Mouse (Mus musculus): Measurements from ENCODE around the gene Tcte1. TPM values are rescaled to one million over a fixed set of nuclear protein-coding genes. Genes with fewer than 3 reads are reported as not detected.

Gene Tcte1
- total and polyA plus RNA-seq, 2 experiments from 2014 or later = 1.2 to 4.2 TPM

DNA sequence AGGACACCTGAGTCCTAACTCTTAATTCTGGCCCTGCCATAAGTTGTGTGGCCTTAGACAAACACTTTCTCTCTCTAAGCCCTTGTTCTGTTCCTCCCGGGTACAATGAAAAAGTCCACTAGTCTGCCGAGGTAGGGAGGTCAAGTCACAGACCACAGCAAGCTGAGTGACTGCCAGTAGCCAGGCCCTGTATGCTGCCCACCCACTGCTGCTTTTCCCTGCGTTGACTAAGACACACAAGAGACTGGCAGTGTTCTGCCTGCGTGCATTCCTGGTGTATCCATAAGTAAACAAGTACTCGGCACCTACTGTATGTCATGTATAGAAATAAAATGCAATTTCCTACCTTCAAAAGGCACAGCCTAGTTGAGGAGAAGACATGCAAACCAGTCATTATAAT, 27.0 kb downstream of the Tcte1 start:
- Histone ChIP-seq H3K27me3 (ENCODE audit: insufficient read depth, low read length) (peaks cover 15% of the 10 kb centered on the region), H3K9ac (replicated peaks; ENCODE audit: low read length, poor library complexity, severe bottlenecking) (no peak overlapping the region), H3K4me1 (ENCODE audit: insufficient read depth, low read length) (0 out of 2 replicates have a peak, but pooled peaks cover 10% of the 10 kb centered on the region), H3K4me2 (ENCODE audit: low read depth, low read length, poor library complexity, severe bottlenecking) (peak overlapping the region; percentile 66), H3K27ac (ENCODE audit: low read depth, low read length) (peak overlapping the region; percentile 96), H3K4me3 (ENCODE audit: low read depth, low read length) (peak overlapping the region; percentile 58), H3K9me3 (ENCODE audit: low read length) (no peaks in the 10 kb centered on the region), H3K36me3 (ENCODE audit: insufficient read depth, low read length) (peaks cover 5% of the 10 kb centered on the region)
- ATAC-seq (ENCODE audit: low FRiP score) (no peak), DNase-seq (ENCODE audit: low spot score) (no peak)
- no peak for TF ChIP-seq CTCF (IDR thresholded peaks at IDR 0.05)
- 30% methylated on average over 5 of the region's 5 CpGs for WGBS

DNA sequence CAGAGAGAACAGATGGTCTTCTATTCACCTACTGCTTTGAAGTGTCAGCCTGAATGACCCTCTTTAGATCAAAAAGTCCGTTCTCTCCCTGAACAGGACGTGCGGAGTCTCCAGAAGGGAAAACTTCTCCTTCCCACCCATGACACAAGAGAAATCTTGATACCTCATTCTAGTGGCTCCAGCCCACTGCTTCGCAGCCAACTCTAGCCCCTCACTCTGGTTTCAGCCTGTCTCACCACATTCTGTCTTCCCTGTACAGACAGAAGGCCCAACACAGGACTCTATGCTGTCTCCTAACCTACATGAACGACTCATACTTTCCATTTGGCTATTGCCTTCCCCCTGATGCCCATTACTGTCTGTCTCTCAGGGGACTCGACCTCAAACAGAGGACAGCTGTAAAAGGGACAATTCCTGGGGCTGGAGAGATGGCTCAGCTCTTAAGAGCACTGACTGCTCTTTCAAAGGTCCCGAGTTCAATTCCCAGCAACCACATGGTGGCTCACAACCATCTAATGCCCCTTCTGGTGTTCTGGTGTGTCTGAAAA, 28.1 kb downstream of the Tcte1 start:
- 52% methylated on average over 7 of the region's 7 CpGs for WGBS
- Histone ChIP-seq H3K9me3 (ENCODE audit: low read length) (no peaks in the 10 kb centered on the region), H3K27me3 (ENCODE audit: insufficient read depth, low read length) (peaks cover 13% of the 10 kb centered on the region), H3K27ac (ENCODE audit: low read depth, low read length) (no peak overlapping the region), H3K9ac (replicated peaks; ENCODE audit: low read length, poor library complexity, severe bottlenecking) (no peak overlapping the region), H3K4me2 (ENCODE audit: low read depth, low read length, poor library complexity, severe bottlenecking) (no peak overlapping the region), H3K4me3 (ENCODE audit: low read depth, low read length) (no peak overlapping the region), H3K4me1 (ENCODE audit: insufficient read depth, low read length) (peaks cover 12% of the 10 kb centered on the region; the same call in 1 of the 2 replicates), H3K36me3 (ENCODE audit: insufficient read depth, low read length) (peaks cover 5% of the 10 kb centered on the region)
- ATAC-seq (ENCODE audit: low FRiP score) (no peak), DNase-seq (ENCODE audit: low spot score) (no peak)
- no peak for TF ChIP-seq CTCF (IDR thresholded peaks at IDR 0.05)

DNA sequence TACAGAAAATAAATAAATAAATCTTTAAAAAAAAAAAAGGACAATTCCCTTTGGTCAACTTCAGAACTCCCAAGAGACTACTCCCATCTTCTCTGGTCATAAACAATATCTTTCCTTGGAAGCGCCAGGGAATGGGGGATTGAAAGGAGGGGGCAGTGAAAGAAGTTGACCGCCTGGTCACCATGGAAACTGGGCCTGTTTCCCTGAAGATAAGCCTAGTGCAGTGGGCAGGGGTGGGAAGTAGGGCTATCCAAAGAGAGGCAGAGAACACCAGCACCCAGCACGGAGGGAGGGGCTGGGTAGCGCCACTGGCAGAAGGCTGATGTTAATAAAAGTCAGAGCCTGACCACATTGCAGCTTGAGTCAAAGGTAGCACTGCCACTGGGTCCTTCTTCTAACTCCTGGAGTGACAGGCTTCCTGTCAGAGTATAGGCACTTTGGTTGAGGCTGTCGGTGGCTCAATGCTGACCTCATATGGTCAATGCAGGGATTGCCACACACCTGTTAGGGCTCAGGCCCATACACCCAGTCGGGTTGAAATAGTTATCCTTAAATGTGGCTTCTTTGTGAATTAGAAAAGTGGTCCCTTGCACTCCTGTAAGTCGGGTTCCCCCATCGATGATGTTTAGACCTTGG, 28.7 kb downstream of the Tcte1 start:
- H3K36me3 ChIP-seq (ENCODE audit: insufficient read depth, low read length) = peaks cover under 1% of the 10 kb centered on the region
- ATAC-seq (ENCODE audit: low FRiP score) (0 out of 2 replicates have a peak, but pooled peaks have one; percentile 15), DNase-seq (ENCODE audit: low spot score) (peak; percentile 81)
- no peaks in the 10 kb centered on the region for H3K9me3 ChIP-seq (ENCODE audit: low read length)
- peaks cover 11% of the 10 kb centered on the region for H3K27me3 ChIP-seq (ENCODE audit: insufficient read depth, low read length)
- H3K4me2 ChIP-seq (ENCODE audit: low read depth, low read length, poor library complexity, severe bottlenecking) = no peak overlapping the region
- WGBS = 5% methylated on average over 8 of the region's 8 CpGs
- no peak overlapping the region for H3K4me3 ChIP-seq (ENCODE audit: low read depth, low read length)
- H3K9ac ChIP-seq (replicated peaks; ENCODE audit: low read length, poor library complexity, severe bottlenecking) = no peak overlapping the region
- H3K27ac ChIP-seq (ENCODE audit: low read depth, low read length) = no peak overlapping the region
- H3K4me1 ChIP-seq (ENCODE audit: insufficient read depth, low read length) = peaks cover 12% of the 10 kb centered on the region; the same call in 1 of the 2 replicates
- peak; percentile 92 for TF ChIP-seq CTCF (IDR thresholded peaks at IDR 0.05)

DNA sequence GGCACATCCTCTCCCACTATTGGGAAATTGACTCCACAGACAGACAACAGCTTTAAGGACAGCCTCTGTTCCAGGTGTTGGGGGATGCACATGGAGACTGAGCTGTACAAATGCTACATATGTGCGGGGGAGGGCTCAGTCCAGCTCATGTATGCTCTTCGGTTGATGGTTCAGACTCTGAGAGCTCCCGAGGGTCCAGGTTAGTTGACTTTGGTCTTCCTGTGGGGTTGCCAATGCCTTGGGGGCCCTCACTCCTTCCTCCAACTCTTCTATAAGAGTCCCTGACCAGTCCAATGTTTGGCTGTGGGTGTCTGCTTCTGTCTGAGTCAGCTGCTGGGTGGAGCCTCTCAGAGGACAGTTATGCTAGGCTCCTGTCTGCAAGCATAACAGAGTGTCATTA, 29.8 kb downstream of the Tcte1 start:
- H3K27ac ChIP-seq (ENCODE audit: low read depth, low read length) = no peak overlapping the region
- H3K36me3 ChIP-seq (ENCODE audit: insufficient read depth, low read length) = no peaks in the 10 kb centered on the region
- H3K27me3 ChIP-seq (ENCODE audit: insufficient read depth, low read length) = 0 out of 2 replicates have a peak, but pooled peaks cover 6% of the 10 kb centered on the region
- no peak for DNase-seq (ENCODE audit: low spot score)
- H3K4me2 ChIP-seq (ENCODE audit: low read depth, low read length, poor library complexity, severe bottlenecking) = no peak overlapping the region
- no peaks in the 10 kb centered on the region for H3K9me3 ChIP-seq (ENCODE audit: low read length)
- no peak for TF ChIP-seq CTCF (IDR thresholded peaks at IDR 0.05)
- no peak overlapping the region for H3K9ac ChIP-seq (replicated peaks; ENCODE audit: low read length, poor library complexity, severe bottlenecking)
- WGBS = 80% methylated on average over 3 of the region's 3 CpGs
- no peak overlapping the region for H3K4me3 ChIP-seq (ENCODE audit: low read depth, low read length)
- H3K4me1 ChIP-seq (ENCODE audit: insufficient read depth, low read length) = peaks cover 9% of the 10 kb centered on the region; the same call in 1 of the 2 replicates
- ATAC-seq (ENCODE audit: low FRiP score) = no peak

DNA sequence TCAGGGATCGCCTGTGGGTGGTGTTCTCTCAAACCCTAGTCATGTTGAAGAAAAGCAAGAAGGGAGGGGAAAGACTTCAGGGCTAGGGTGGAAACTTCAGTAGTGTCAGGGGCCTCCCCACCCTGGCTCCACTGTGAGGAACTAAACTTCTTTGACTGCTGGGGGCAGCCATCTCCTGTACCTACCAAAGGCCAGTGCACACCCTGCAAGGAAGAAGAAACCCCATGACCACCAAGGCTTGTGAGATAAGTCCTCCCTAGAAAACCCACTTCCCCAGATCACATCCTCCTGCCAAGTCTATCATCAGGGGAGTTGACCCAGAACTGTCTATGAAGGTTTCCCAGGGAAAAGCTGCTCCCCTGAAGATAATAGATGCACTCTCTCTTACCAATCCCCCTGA, 31.2 kb downstream of the Tcte1 start:
- peaks cover 6% of the 10 kb centered on the region; the same call in 1 of the 2 replicates for H3K4me1 ChIP-seq (ENCODE audit: insufficient read depth, low read length)
- H3K27me3 ChIP-seq (ENCODE audit: insufficient read depth, low read length) = 0 out of 2 replicates have a peak, but pooled peaks cover 6% of the 10 kb centered on the region
- H3K4me2 ChIP-seq (ENCODE audit: low read depth, low read length, poor library complexity, severe bottlenecking) = no peak overlapping the region
- 47% methylated on average over 1 of the region's 1 CpGs for WGBS
- no peak overlapping the region for H3K4me3 ChIP-seq (ENCODE audit: low read depth, low read length)
- no peak for DNase-seq (ENCODE audit: low spot score)
- no peak for TF ChIP-seq CTCF (IDR thresholded peaks at IDR 0.05)
- H3K36me3 ChIP-seq (ENCODE audit: insufficient read depth, low read length) = no peaks in the 10 kb centered on the region
- no peak overlapping the region for H3K27ac ChIP-seq (ENCODE audit: low read depth, low read length)
- no peak for ATAC-seq (ENCODE audit: low FRiP score)
- H3K9me3 ChIP-seq (ENCODE audit: low read length) = no peaks in the 10 kb centered on the region
- no peak overlapping the region for H3K9ac ChIP-seq (replicated peaks; ENCODE audit: low read length, poor library complexity, severe bottlenecking)

DNA sequence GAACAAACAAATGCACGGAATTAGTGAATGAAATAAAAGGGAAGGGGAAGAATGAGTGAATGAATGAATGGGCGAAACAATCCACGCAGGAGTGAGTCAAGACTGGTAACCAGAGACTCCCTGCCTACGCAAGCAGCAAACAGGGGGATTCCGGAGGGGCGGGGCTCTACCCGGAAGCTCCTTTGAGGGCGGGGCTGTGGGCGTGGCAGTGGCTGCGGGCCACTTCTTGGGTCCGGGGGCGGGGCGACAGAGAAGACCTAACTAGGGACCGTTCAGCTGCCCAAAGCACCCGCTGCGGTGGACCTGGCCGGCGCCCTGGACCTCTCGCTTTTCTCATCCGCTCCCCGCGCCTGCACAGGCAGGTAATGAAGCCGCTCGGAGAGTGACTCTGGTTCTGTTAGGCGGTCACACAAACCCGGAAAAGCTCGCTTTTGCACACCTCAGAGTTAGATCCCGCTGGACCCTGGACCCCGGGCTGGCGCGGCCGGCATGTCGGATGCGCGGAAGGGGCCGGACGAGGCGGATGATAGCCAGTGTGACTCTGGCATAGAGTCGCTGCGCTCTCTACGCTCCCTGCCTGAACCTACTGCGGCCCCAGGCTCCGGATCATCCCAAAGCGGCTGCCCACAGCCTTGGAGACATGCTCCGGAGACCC, 32.3 kb downstream of the Tcte1 start, which contains the start of gene Nfkbie:
Gene Nfkbie, plus strand, starts transcription at position 252 of the 655 bp plus-strand sequence.
- Histone ChIP-seq H3K36me3 (ENCODE audit: insufficient read depth, low read length) (no peaks in the 10 kb centered on the region), H3K27me3 (ENCODE audit: insufficient read depth, low read length) (0 out of 2 replicates have a peak, but pooled peaks cover 6% of the 10 kb centered on the region), H3K9ac (replicated peaks; ENCODE audit: low read length, poor library complexity, severe bottlenecking) (peak within 1 kb of the TSS; percentile 70), H3K27ac (ENCODE audit: low read depth, low read length) (no peak within 1 kb of the TSS), H3K4me3 (ENCODE audit: low read depth, low read length) (peak within 1 kb of the TSS; percentile 59), H3K4me1 (ENCODE audit: insufficient read depth, low read length) (peaks cover 6% of the 10 kb centered on the region; the same call in 1 of the 2 replicates), H3K9me3 (ENCODE audit: low read length) (no peaks in the 10 kb centered on the region), H3K4me2 (ENCODE audit: low read depth, low read length, poor library complexity, severe bottlenecking) (peak within 1 kb of the TSS; percentile 98)
- no peak for TF ChIP-seq CTCF (IDR thresholded peaks at IDR 0.05)
- DNase-seq (ENCODE audit: low spot score) = peak; percentile 90
- WGBS = under 1% methylated on average over 45 of the region's 45 CpGs
- peak; percentile 59 for ATAC-seq (ENCODE audit: low FRiP score)

Data from midbrain, postnatal 0 days (tissue).